Mouse (Mus musculus): Measurements from ENCODE around the gene B4galt2. TPM values are rescaled to one million over a fixed set of nuclear protein-coding genes. Genes with fewer than 3 reads are reported as not detected.

The B4galt2 gene
- total and polyA plus RNA-seq, 2 experiments from 2014 or later: 5.9 to 33.0 TPM

GRCm38 (mm10) chr4:117908834-117909453 lies 25.7 kb upstream of the B4galt2 start:
- Histone ChIP-seq H3K36me3 (replicated peaks; ENCODE audit: control insufficient read depth, insufficient read depth, low read length) (peaks cover 35% of the 10 kb centered on the region), H3K9ac (replicated peaks; ENCODE audit: low read depth, low read length) (no peak overlapping the region), H3K4me3 (ENCODE audit: low read depth, low read length) (no peak overlapping the region), H3K27ac (ENCODE audit: low read depth) (peak overlapping the region; percentile 40; the same call in 1 of the 2 replicates), H3K4me1 (ENCODE audit: control insufficient read depth, insufficient read depth) (peaks cover 25% of the 10 kb centered on the region), H3K4me2 (ENCODE audit: low read depth, low read length) (no peak overlapping the region), H3K9me3 (replicated peaks; ENCODE audit: control insufficient read depth, low read length) (no peaks in the 10 kb centered on the region), H3K27me3 (ENCODE audit: control insufficient read depth, insufficient read depth, low read length) (no peaks in the 10 kb centered on the region)
- TF ChIP-seq EP300 (IDR thresholded peaks at IDR 0.05; ENCODE audit: low read depth) (no peak), CTCF (IDR thresholded peaks at IDR 0.05; ENCODE audit: low read depth) (no peak)
- no peak for DNase-seq (ENCODE audit: low spot score)
- ATAC-seq (ENCODE audit: insufficient read depth, low read depth): no peak
- 69% methylated on average over 8 of the region's 8 CpGs for WGBS

- no peaks in the 10 kb centered on the region for H3K27me3 ChIP-seq (ENCODE audit: control insufficient read depth, insufficient read depth, low read length)
- 80% methylated on average over 3 of the region's 3 CpGs for WGBS
- no peak overlapping the region for H3K4me2 ChIP-seq (ENCODE audit: low read depth, low read length)
- peaks cover 52% of the 10 kb centered on the region for H3K36me3 ChIP-seq (replicated peaks; ENCODE audit: control insufficient read depth, insufficient read depth, low read length)
- H3K4me3 ChIP-seq (ENCODE audit: low read depth, low read length): no peak overlapping the region
- H3K9ac ChIP-seq (replicated peaks; ENCODE audit: low read depth, low read length): no peak overlapping the region
- TF ChIP-seq EP300 (IDR thresholded peaks at IDR 0.05; ENCODE audit: low read depth) (no peak), CTCF (IDR thresholded peaks at IDR 0.05; ENCODE audit: low read depth) (no peak)
- ATAC-seq (ENCODE audit: insufficient read depth, low read depth) (no peak), DNase-seq (ENCODE audit: low spot score) (no peak)
- H3K9me3 ChIP-seq (replicated peaks; ENCODE audit: control insufficient read depth, low read length): no peaks in the 10 kb centered on the region
- no peak overlapping the region for H3K27ac ChIP-seq (ENCODE audit: low read depth)
- peaks cover 13% of the 10 kb centered on the region; the same call in 1 of the 2 replicates for H3K4me1 ChIP-seq (ENCODE audit: control insufficient read depth, insufficient read depth)
Observed at GRCm38 (mm10) chr4:117906196-117906595, 22.9 kb upstream of the B4galt2 start.

- ATAC-seq (ENCODE audit: insufficient read depth, low read depth): no peak
- no peak for DNase-seq (ENCODE audit: low spot score)
- Histone ChIP-seq H3K4me3 (ENCODE audit: low read depth, low read length) (no peak overlapping the region), H3K27me3 (ENCODE audit: control insufficient read depth, insufficient read depth, low read length) (no peaks in the 10 kb centered on the region), H3K4me1 (ENCODE audit: control insufficient read depth, insufficient read depth) (peaks cover 11% of the 10 kb centered on the region; the same call in 1 of the 2 replicates), H3K4me2 (ENCODE audit: low read depth, low read length) (no peak overlapping the region), H3K27ac (ENCODE audit: low read depth) (no peak overlapping the region), H3K36me3 (replicated peaks; ENCODE audit: control insufficient read depth, insufficient read depth, low read length) (peaks cover 59% of the 10 kb centered on the region), H3K9ac (replicated peaks; ENCODE audit: low read depth, low read length) (no peak overlapping the region), H3K9me3 (replicated peaks; ENCODE audit: control insufficient read depth, low read length) (no peaks in the 10 kb centered on the region)
- WGBS: 87% methylated on average over 8 of the region's 8 CpGs
- TF ChIP-seq CTCF (IDR thresholded peaks at IDR 0.05; ENCODE audit: low read depth) (no peak), EP300 (IDR thresholded peaks at IDR 0.05; ENCODE audit: low read depth) (no peak)
Observed at GRCm38 (mm10) chr4:117904761-117905160, 21.5 kb upstream of the B4galt2 start.

GRCm38 (mm10) chr4:117904094-117904493 lies 20.8 kb upstream of the B4galt2 start:
- TF ChIP-seq CTCF (IDR thresholded peaks at IDR 0.05; ENCODE audit: low read depth): no peak
- TF ChIP-seq EP300 (IDR thresholded peaks at IDR 0.05; ENCODE audit: low read depth): no peak
- peaks cover 4% of the 10 kb centered on the region; the same call in 1 of the 2 replicates for H3K4me1 ChIP-seq (ENCODE audit: control insufficient read depth, insufficient read depth)
- DNase-seq (ENCODE audit: low spot score) (no peak), ATAC-seq (ENCODE audit: insufficient read depth, low read depth) (no peak)
- H3K27ac ChIP-seq (ENCODE audit: low read depth): no peak overlapping the region
- H3K27me3 ChIP-seq (ENCODE audit: control insufficient read depth, insufficient read depth, low read length): no peaks in the 10 kb centered on the region
- WGBS: 91% methylated on average over 10 of the region's 10 CpGs
- no peak overlapping the region for H3K4me2 ChIP-seq (ENCODE audit: low read depth, low read length)
- H3K36me3 ChIP-seq (replicated peaks; ENCODE audit: control insufficient read depth, insufficient read depth, low read length): peaks cover 66% of the 10 kb centered on the region
- no peaks in the 10 kb centered on the region for H3K9me3 ChIP-seq (replicated peaks; ENCODE audit: control insufficient read depth, low read length)
- H3K4me3 ChIP-seq (ENCODE audit: low read depth, low read length): no peak overlapping the region
- H3K9ac ChIP-seq (replicated peaks; ENCODE audit: low read depth, low read length): no peak overlapping the region

- ATAC-seq (ENCODE audit: insufficient read depth, low read depth) (no peak), DNase-seq (ENCODE audit: low spot score) (no peak)
- TF ChIP-seq CTCF (IDR thresholded peaks at IDR 0.05; ENCODE audit: low read depth) (no peak), EP300 (IDR thresholded peaks at IDR 0.05; ENCODE audit: low read depth) (no peak)
- no peak overlapping the region for H3K4me2 ChIP-seq (ENCODE audit: low read depth, low read length)
- H3K4me3 ChIP-seq (ENCODE audit: low read depth, low read length): no peak overlapping the region
- H3K9me3 ChIP-seq (replicated peaks; ENCODE audit: control insufficient read depth, low read length): no peaks in the 10 kb centered on the region
- no peaks in the 10 kb centered on the region for H3K27me3 ChIP-seq (ENCODE audit: control insufficient read depth, insufficient read depth, low read length)
- H3K9ac ChIP-seq (replicated peaks; ENCODE audit: low read depth, low read length): no peak overlapping the region
- 71% methylated on average over 3 of the region's 3 CpGs for WGBS
- H3K36me3 ChIP-seq (replicated peaks; ENCODE audit: control insufficient read depth, insufficient read depth, low read length): peaks cover 83% of the 10 kb centered on the region
- H3K27ac ChIP-seq (ENCODE audit: low read depth): no peak overlapping the region
- H3K4me1 ChIP-seq (ENCODE audit: control insufficient read depth, insufficient read depth): no peaks in the 10 kb centered on the region
Observed at GRCm38 (mm10) chr4:117898111-117898510, 14.8 kb upstream of the B4galt2 start.

- no peaks in the 10 kb centered on the region for H3K9me3 ChIP-seq (replicated peaks; ENCODE audit: control insufficient read depth, low read length)
- peaks cover 62% of the 10 kb centered on the region for H3K36me3 ChIP-seq (replicated peaks; ENCODE audit: control insufficient read depth, insufficient read depth, low read length)
- DNase-seq (ENCODE audit: low spot score) (no peak), ATAC-seq (ENCODE audit: insufficient read depth, low read depth) (no peak)
- TF ChIP-seq EP300 (IDR thresholded peaks at IDR 0.05; ENCODE audit: low read depth) (no peak), CTCF (IDR thresholded peaks at IDR 0.05; ENCODE audit: low read depth) (no peak)
- H3K9ac ChIP-seq (replicated peaks; ENCODE audit: low read depth, low read length): no peak overlapping the region
- H3K4me1 ChIP-seq (ENCODE audit: control insufficient read depth, insufficient read depth): peaks cover 4% of the 10 kb centered on the region; the same call in 1 of the 2 replicates
- H3K4me3 ChIP-seq (ENCODE audit: low read depth, low read length): no peak overlapping the region
- H3K27ac ChIP-seq (ENCODE audit: low read depth): no peak overlapping the region
- 94% methylated on average over 6 of the region's 6 CpGs for WGBS
- H3K4me2 ChIP-seq (ENCODE audit: low read depth, low read length): no peak overlapping the region
- no peaks in the 10 kb centered on the region for H3K27me3 ChIP-seq (ENCODE audit: control insufficient read depth, insufficient read depth, low read length)
Observed at GRCm38 (mm10) chr4:117896031-117896430, 12.7 kb upstream of the B4galt2 start.

All from heart, postnatal 0 days (tissue).